Mouse (Mus musculus): Measurements from ENCODE around the gene Pim3. TPM values are rescaled to one million over a fixed set of nuclear protein-coding genes. Genes with fewer than 3 reads are reported as not detected.
"Not testable (repeated sequence)": the region's sequence is repeated elsewhere in the genome, so short reads cannot be mapped to it uniquely, and the experiment has no call there.

Pim3 gene
- 38.3 and 60.3 TPM in 2 replicates for polyA plus RNA-seq (2012; rRNA removed)

- Histone ChIP-seq H3K4me3 (ENCODE audit: low read depth, low read length) (peak within 1 kb of the TSS; percentile 89), H3K4me1 (ENCODE audit: control insufficient read depth, insufficient read depth, insufficient read length, low read length) (peaks cover 33% of the 10 kb centered on the region), H3K27me3 (ENCODE audit: control insufficient read depth, insufficient read depth, low read length) (no peaks in the 10 kb centered on the region), H3K36me3 (ENCODE audit: control insufficient read depth, insufficient read depth, low read length) (peaks cover 22% of the 10 kb centered on the region), H3K27ac (ENCODE audit: insufficient read depth, low read depth, low read length) (peak within 1 kb of the TSS; percentile 90)
- WGBS = under 1% methylated on average over 107 of the region's 107 CpGs
- TF ChIP-seq CTCF (IDR thresholded peaks at IDR 0.05; ENCODE audit: extremely low read depth, insufficient read length, insufficient replicate concordance, low read depth, low read length) = no peak
- peak; percentile 98 for TF ChIP-seq POLR2A (IDR thresholded peaks at IDR 0.05; ENCODE audit: low read depth, low read length)
These were observed at the start of gene Pim3 for GRCm38 (mm10) chr15:88861772-88862622. TSS of gene Pim3 (plus strand) at chr15:88862186.

DNA sequence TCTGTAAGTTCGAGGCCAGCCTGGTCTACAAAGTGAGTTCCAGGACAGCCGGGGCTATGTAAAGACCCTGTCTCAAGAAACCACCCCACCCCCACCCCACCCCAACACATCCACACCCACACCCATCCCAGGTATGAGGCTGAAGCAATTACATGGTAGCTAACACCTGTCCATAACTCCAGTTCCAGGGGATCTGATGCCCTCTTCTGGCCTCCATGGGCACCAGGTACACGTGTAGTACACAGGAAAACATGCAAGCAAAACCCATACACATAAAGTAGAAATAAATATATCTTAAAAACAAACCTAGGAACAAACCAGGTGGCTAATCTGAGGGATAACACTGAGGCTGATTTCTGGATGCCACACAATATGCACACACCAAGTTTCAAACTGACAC, 48.7 kb upstream of the Pim3 start:
- H3K27ac ChIP-seq (ENCODE audit: insufficient read depth, low read depth, low read length) = no peak overlapping the region
- 70% methylated on average over 3 of the region's 3 CpGs for WGBS
- H3K27me3 ChIP-seq (ENCODE audit: control insufficient read depth, insufficient read depth, low read length) = no peaks in the 10 kb centered on the region
- H3K4me3 ChIP-seq (ENCODE audit: low read depth, low read length) = no peak overlapping the region
- H3K36me3 ChIP-seq (ENCODE audit: control insufficient read depth, insufficient read depth, low read length) = peaks cover 40% of the 10 kb centered on the region
- TF ChIP-seq CTCF (IDR thresholded peaks at IDR 0.05; ENCODE audit: extremely low read depth, insufficient read length, insufficient replicate concordance, low read depth, low read length) (no peak), POLR2A (IDR thresholded peaks at IDR 0.05; ENCODE audit: low read depth, low read length) (no peak)
- H3K4me1 ChIP-seq (ENCODE audit: control insufficient read depth, insufficient read depth, insufficient read length, low read length) = peaks cover 8% of the 10 kb centered on the region; the same call in 1 of the 2 replicates

- WGBS = 92% methylated on average over 2 of the region's 2 CpGs
- peaks cover 40% of the 10 kb centered on the region for H3K36me3 ChIP-seq (ENCODE audit: control insufficient read depth, insufficient read depth, low read length)
- not testable (repeated sequence) for H3K4me3 ChIP-seq (ENCODE audit: low read depth, low read length); H3K4me1 ChIP-seq (ENCODE audit: control insufficient read depth, insufficient read depth, insufficient read length, low read length); H3K27ac ChIP-seq (ENCODE audit: insufficient read depth, low read depth, low read length); H3K27me3 ChIP-seq (ENCODE audit: control insufficient read depth, insufficient read depth, low read length)
These were observed 48.1 kb upstream of the Pim3 start for GRCm38 (mm10) chr15:88813873-88814272.

DNA sequence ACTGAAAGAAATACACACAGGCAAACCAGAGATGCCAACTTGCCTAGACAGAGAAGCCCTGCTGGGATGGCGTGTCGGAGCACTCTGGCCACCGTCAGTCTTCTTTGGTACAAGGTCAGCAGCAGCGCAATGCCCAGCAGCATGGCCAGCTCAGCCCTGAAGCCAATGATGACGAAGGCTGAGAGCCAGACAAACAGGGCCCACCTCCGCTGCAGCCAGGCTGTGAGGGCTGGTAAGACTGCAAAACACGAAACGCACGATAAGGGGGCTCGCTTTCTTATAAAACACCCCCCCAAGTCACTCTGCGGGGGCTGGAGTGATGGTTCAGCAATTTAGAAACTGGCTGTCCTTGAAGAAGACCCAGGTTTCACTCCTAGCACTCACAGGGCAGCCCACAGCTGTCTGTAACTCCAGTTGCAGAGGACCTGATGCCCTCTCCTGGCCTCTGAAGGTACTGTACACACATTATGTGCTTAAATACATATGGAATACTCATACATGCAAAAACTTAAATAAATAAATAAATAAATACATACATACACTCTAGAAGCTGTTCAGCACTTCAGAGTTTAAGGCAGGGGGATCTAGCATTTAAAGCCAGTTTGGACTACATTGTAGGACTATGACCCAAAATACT, 47.5 kb upstream of the Pim3 start:
- Histone ChIP-seq H3K27me3 (ENCODE audit: control insufficient read depth, insufficient read depth, low read length) (no peaks in the 10 kb centered on the region), H3K4me3 (ENCODE audit: low read depth, low read length) (no peak overlapping the region), H3K36me3 (ENCODE audit: control insufficient read depth, insufficient read depth, low read length) (peaks cover 34% of the 10 kb centered on the region), H3K27ac (ENCODE audit: insufficient read depth, low read depth, low read length) (no peak overlapping the region), H3K4me1 (ENCODE audit: control insufficient read depth, insufficient read depth, insufficient read length, low read length) (peaks cover 8% of the 10 kb centered on the region; the same call in 1 of the 2 replicates)
- WGBS = 98% methylated on average over 11 of the region's 11 CpGs
- TF ChIP-seq POLR2A (IDR thresholded peaks at IDR 0.05; ENCODE audit: low read depth, low read length) (no peak), CTCF (IDR thresholded peaks at IDR 0.05; ENCODE audit: extremely low read depth, insufficient read length, insufficient replicate concordance, low read depth, low read length) (no peak)

GRCm38 (mm10) chr15:88815196-88815700, 46.7 kb upstream of the Pim3 start:
- WGBS = 58% methylated on average over 6 of the region's 6 CpGs
- Histone ChIP-seq H3K4me3 (ENCODE audit: low read depth, low read length) (no peak overlapping the region), H3K27me3 (ENCODE audit: control insufficient read depth, insufficient read depth, low read length) (no peaks in the 10 kb centered on the region), H3K36me3 (ENCODE audit: control insufficient read depth, insufficient read depth, low read length) (peaks cover 31% of the 10 kb centered on the region), H3K27ac (ENCODE audit: insufficient read depth, low read depth, low read length) (no peak overlapping the region; the same call in 1 of the 2 replicates), H3K4me1 (ENCODE audit: control insufficient read depth, insufficient read depth, insufficient read length, low read length) (peaks cover 10% of the 10 kb centered on the region; the same call in 1 of the 2 replicates)
- TF ChIP-seq CTCF (IDR thresholded peaks at IDR 0.05; ENCODE audit: extremely low read depth, insufficient read length, insufficient replicate concordance, low read depth, low read length) (no peak; the same call in 1 of the 2 replicates), POLR2A (IDR thresholded peaks at IDR 0.05; ENCODE audit: low read depth, low read length) (no peak)

GRCm38 (mm10) chr15:88819026-88819905, 42.7 kb upstream of the Pim3 start, which contains the start of the genes Alg12 and Creld2:
TSS of gene Alg12 (minus strand) at chr15:88819318.
TSS of gene Creld2 (plus strand) at chr15:88819646.
- under 1% methylated on average over 88 of the region's 88 CpGs for WGBS
- peak within 1 kb of the TSS; percentile 84 for H3K4me3 ChIP-seq (ENCODE audit: low read depth, low read length)
- TF ChIP-seq CTCF (IDR thresholded peaks at IDR 0.05; ENCODE audit: extremely low read depth, insufficient read length, insufficient replicate concordance, low read depth, low read length) (no peak), POLR2A (IDR thresholded peaks at IDR 0.05; ENCODE audit: low read depth, low read length) (peak; percentile 80)

More at GRCm38 (mm10) chr15:88819026-88819905, 42.7 kb upstream of the Pim3 start, which contains the start of the genes Alg12 and Creld2:
- H3K36me3 ChIP-seq (ENCODE audit: control insufficient read depth, insufficient read depth, low read length) = peaks cover 34% of the 10 kb centered on the region
- peak within 1 kb of the TSS; percentile 67 for H3K27ac ChIP-seq (ENCODE audit: insufficient read depth, low read depth, low read length)
- H3K27me3 ChIP-seq (ENCODE audit: control insufficient read depth, insufficient read depth, low read length) = no peaks in the 10 kb centered on the region
- H3K4me1 ChIP-seq (ENCODE audit: control insufficient read depth, insufficient read depth, insufficient read length, low read length) = peaks cover 25% of the 10 kb centered on the region; the same call in 1 of the 2 replicates
